Mouse (Mus musculus) CH12.LX (cell line): ENCODE data around the gene Rgs16. TPM values are rescaled to one million over a fixed set of nuclear protein-coding genes. Genes with fewer than 3 reads are reported as not detected.

Source experiments
- DNase-seq: peaks from one replicate; pipeline ENCODE4 v3.0.0-alpha.2; 2013; ENCODE audit errors: extremely low read depth
- H3K27ac ChIP-seq: 2 replicates; pipeline ENCODE4 v1.5.1; 2012; ENCODE audit warnings: low read depth, mild to moderate bottlenecking, control low read depth, moderate library complexity; ENCODE audit not compliant: insufficient read depth
- H3K27me3 ChIP-seq: replicated peaks from 2 replicates; pipeline ENCODE3; 2012; ENCODE audit warnings: inconsistent platforms
- H3K36me3 ChIP-seq, 2 experiments: replicated peaks in 1 of 2; 2 replicates each; pipeline versions ENCODE3 to v1.6.1; 2012; ENCODE audit warnings: inconsistent platforms in 1 of 2, low read length in 1 of 2, mild to moderate bottlenecking in 1 of 2, mixed read lengths in 1 of 2, moderate library complexity in 1 of 2; ENCODE audit not compliant: control insufficient read depth in 1 of 2, insufficient read depth in 1 of 2
- H3K4me1 ChIP-seq, 2 experiments: 2 replicates each; pipeline ENCODE4 v1.6.1; 2012; ENCODE audit warnings: inconsistent platforms in 1 of 2, moderate library complexity in 1 of 2; ENCODE audit not compliant: insufficient read depth in 2 of 2, control insufficient read depth in 1 of 2
- H3K4me2 ChIP-seq: 2 replicates; pipeline ENCODE4 v1.6.1; 2012; ENCODE audit warnings: low read depth, mild to moderate bottlenecking, control low read depth; ENCODE audit not compliant: poor library complexity, insufficient read depth, severe bottlenecking
- H3K4me3 ChIP-seq, 3 experiments: fragments of 150-350 bp in 1 of 3; sonication (generic) in 1 of 3; replicated peaks in 1 of 3; 2 replicates each; pipeline versions ENCODE3 to v1.5.1; 2011 to 2012; ENCODE audit warnings: low read depth in 2 of 3, low read length in 2 of 3, mild to moderate bottlenecking in 2 of 3, moderate library complexity in 2 of 3, control low read depth in 1 of 3, improper control_type of control experiment in 1 of 3, inconsistent platforms in 1 of 3, mixed read lengths in 1 of 3; ENCODE audit not compliant: poor library complexity in 1 of 3
- H3K79me2 ChIP-seq: replicated peaks from 2 replicates; pipeline ENCODE4 v1.6.1; 2012; ENCODE audit warnings: mild to moderate bottlenecking, moderate library complexity; ENCODE audit not compliant: control insufficient read depth, poor library complexity, insufficient read depth, severe bottlenecking; ENCODE audit errors: extremely low read depth
- H3K9ac ChIP-seq: 2 replicates; pipeline ENCODE4 v1.6.1; 2012; ENCODE audit warnings: low read depth, mild to moderate bottlenecking, control low read depth, moderate library complexity; ENCODE audit not compliant: insufficient read depth
- H3K9me3 ChIP-seq: replicated peaks from 2 replicates; pipeline ENCODE3; 2012; ENCODE audit warnings: low read length, inconsistent platforms, mixed read lengths
- BHLHE40 ChIP-seq: IDR thresholded peaks from 2 replicates; pipeline ENCODE4 v1.6.1; 2011; ENCODE audit warnings: mild to moderate bottlenecking, low read depth, low read length, improper control_type of control experiment
- CHD1 ChIP-seq: IDR thresholded peaks from 2 replicates; pipeline ENCODE4 v1.6.1; 2012; ENCODE audit warnings: low read depth, low read length, improper control_type of control experiment, inconsistent platforms
- CTCF ChIP-seq, 2 experiments: IDR thresholded peaks in 1 of 2; conservative IDR thresholded peaks in 1 of 2; 2 replicates each; pipeline ENCODE4 v1.5.1; 2011 to 2012; ENCODE audit warnings: low read depth in 2 of 2, low read length in 2 of 2, improper control_type of control experiment in 1 of 2, inconsistent platforms in 1 of 2, mild to moderate bottlenecking in 1 of 2, moderate library complexity in 1 of 2
- E2F4 ChIP-seq: IDR thresholded peaks from 2 replicates; pipeline ENCODE4 v1.6.1; 2011; ENCODE audit warnings: low read depth, low read length, improper control_type of control experiment; ENCODE audit not compliant: insufficient replicate concordance
- ELF1 ChIP-seq: IDR thresholded peaks from 2 replicates; pipeline ENCODE4 v1.6.1; 2014; ENCODE audit warnings: low read depth, mild to moderate bottlenecking, inconsistent platforms, low read length, improper control_type of control experiment
- ETS1 ChIP-seq: conservative IDR thresholded peaks from 2 replicates; pipeline ENCODE4 v1.6.1; 2012; ENCODE audit warnings: low read depth, mild to moderate bottlenecking, inconsistent platforms, low read length, improper control_type of control experiment, moderate library complexity
- HCFC1 ChIP-seq: IDR thresholded peaks from 2 replicates; pipeline ENCODE4 v1.6.1; 2012; ENCODE audit warnings: low read depth, mild to moderate bottlenecking, inconsistent platforms, low read length, improper control_type of control experiment
- IRF4 ChIP-seq: IDR thresholded peaks from 2 replicates; pipeline ENCODE4 v1.6.1; 2014; ENCODE audit warnings: low read depth, mild to moderate bottlenecking, inconsistent platforms, low read length, improper control_type of control experiment
- JUN ChIP-seq: IDR thresholded peaks from 2 replicates; pipeline ENCODE4 v1.6.1; 2011; ENCODE audit warnings: low read depth, mild to moderate bottlenecking, low read length, improper control_type of control experiment, moderate library complexity; ENCODE audit not compliant: insufficient read depth
- KAT2A ChIP-seq: IDR thresholded peaks from 2 replicates; pipeline ENCODE4 v1.6.1; 2012; ENCODE audit warnings: low read length, improper control_type of control experiment, inconsistent platforms; ENCODE audit not compliant: insufficient replicate concordance
- MAX ChIP-seq: IDR thresholded peaks from 2 replicates; pipeline ENCODE4 v1.6.1; 2011; ENCODE audit warnings: low read length, improper control_type of control experiment
- MEF2A ChIP-seq: IDR thresholded peaks from 2 replicates; pipeline ENCODE4 v1.6.1; 2014; ENCODE audit warnings: low read depth, mild to moderate bottlenecking, inconsistent platforms, low read length, improper control_type of control experiment, borderline replicate concordance
- MYC ChIP-seq: IDR thresholded peaks from 2 replicates; pipeline ENCODE4 v1.6.1; 2011; ENCODE audit warnings: low read depth, mild to moderate bottlenecking, improper control_type of control experiment, low read length
- NRF1 ChIP-seq: IDR thresholded peaks from 2 replicates; pipeline ENCODE4 v1.6.1; 2014; ENCODE audit warnings: low read depth, mild to moderate bottlenecking, inconsistent platforms, low read length, improper control_type of control experiment, moderate library complexity
- POLR2A ChIP-seq: IDR thresholded peaks from 2 replicates; pipeline ENCODE4 v1.6.1; 2011; ENCODE audit warnings: low read depth, mild to moderate bottlenecking, improper control_type of control experiment, low read length
- SIN3A ChIP-seq: IDR thresholded peaks from 2 replicates; pipeline ENCODE4 v1.6.1; 2012; ENCODE audit warnings: low read length, improper control_type of control experiment, inconsistent platforms
- SMC3 ChIP-seq: IDR thresholded peaks from 2 replicates; pipeline ENCODE4 v1.6.1; 2011; ENCODE audit warnings: low read depth, low read length, improper control_type of control experiment
- TBP ChIP-seq: conservative IDR thresholded peaks from 2 replicates; pipeline ENCODE4 v1.6.1; 2011; ENCODE audit warnings: low read depth, low read length, improper control_type of control experiment
- TCF12 ChIP-seq: IDR thresholded peaks from 2 replicates; pipeline ENCODE4 v1.6.1; 2014; ENCODE audit warnings: low read depth, mild to moderate bottlenecking, inconsistent platforms, low read length, improper control_type of control experiment
- UBTF ChIP-seq: IDR thresholded peaks from 2 replicates; pipeline ENCODE4 v1.6.1; 2012; ENCODE audit warnings: low read depth, mild to moderate bottlenecking, inconsistent platforms, low read length, improper control_type of control experiment, moderate library complexity
- USF1 ChIP-seq: IDR thresholded peaks from 2 replicates; pipeline ENCODE4 v1.6.1; 2014; ENCODE audit warnings: low read depth, mild to moderate bottlenecking, inconsistent platforms, low read length, improper control_type of control experiment
- USF2 ChIP-seq: conservative IDR thresholded peaks from 2 replicates; pipeline ENCODE4 v1.6.1; 2011; ENCODE audit warnings: low read depth, low read length, improper control_type of control experiment
- ZC3H11A ChIP-seq: IDR thresholded peaks from 2 replicates; pipeline ENCODE4 v1.6.1; 2012; ENCODE audit warnings: low read depth, mild to moderate bottlenecking, inconsistent platforms, low read length, improper control_type of control experiment
- dilution Hi-C: fragments of 300-500 bp; cut with MboI; formaldehyde crosslinking; loops from 2 replicates; pipeline ENCODE4 v1.14.3; 2020; ENCODE audit warnings: low sequenced_read_pairs; ENCODE audit not compliant: extremely low pct_unique_long_range_greater_than_20kb, extremely low pct_ligation_motif_present
- in situ Hi-C: fragments of 300-500 bp; cut with MboI; formaldehyde crosslinking; loops from 3 replicates; pipeline ENCODE4 v1.14.3; 2019; ENCODE audit warnings: low sequenced_read_pairs, low pct_ligation_motif_present, low pct_unique_long_range_greater_than_20kb, mixed read lengths
- polyA plus RNA-seq: library from polyadenylated mRNA; unstranded; fragments of >175 nt; gene quantifications from 2 replicates; pipeline ENCODE4 v1.2.1, GENCODE M21; 2012; ENCODE audit warnings: low read depth; ENCODE audit not compliant: insufficient read length
- total RNA-seq, 2 experiments: library from RNA; depleted of rRNA; stranded (reverse); fragments of 300-350 nt in 1 of 2; fragments of >200 nt in 1 of 2; gene quantifications; 2 replicates each; pipeline ENCODE4 v1.2.3; 2012 to 2014

The Rgs16 gene
- total and polyA plus RNA-seq, 3 experiments = 0.15 to 0.26 (median 0.21) TPM

DNA sequence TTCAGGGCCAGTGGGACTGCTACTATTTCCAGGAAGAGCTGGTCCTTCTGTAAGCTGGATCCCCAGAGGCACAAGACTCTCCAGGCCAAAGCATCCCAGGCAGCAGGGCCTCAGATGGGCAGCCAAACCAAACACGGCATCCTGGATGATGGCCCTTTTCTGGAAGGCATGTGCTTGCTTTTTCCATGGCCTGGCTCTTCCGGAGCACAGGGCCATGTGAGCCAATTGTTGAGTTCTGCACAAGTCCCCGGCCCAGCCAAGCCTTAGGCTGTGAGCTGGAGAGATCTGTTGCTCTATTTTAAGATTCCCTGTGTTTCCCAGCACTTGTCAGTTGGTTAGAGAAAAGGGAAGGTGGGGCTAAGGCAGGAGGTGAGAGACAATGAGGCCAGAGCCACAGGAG is 9.5 kb upstream of the Rgs16 start:
- TF ChIP-seq TCF12 (no peak), POLR2A (no peak), ETS1 (no peak), MYC (no peak), BHLHE40 (no peak), IRF4 (no peak), ELF1 (no peak), HCFC1 (no peak), E2F4 (no peak), KAT2A (no peak), SIN3A (no peak), CHD1 (no peak), JUN (no peak), TBP (no peak), NRF1 (no peak), USF2 (no peak)
- TF ChIP-seq, all 38 proteins: peak for 0
- dilution Hi-C loops = no loop called here
- no peaks in the 10 kb centered on the region for H3K27me3 ChIP-seq

DNA sequence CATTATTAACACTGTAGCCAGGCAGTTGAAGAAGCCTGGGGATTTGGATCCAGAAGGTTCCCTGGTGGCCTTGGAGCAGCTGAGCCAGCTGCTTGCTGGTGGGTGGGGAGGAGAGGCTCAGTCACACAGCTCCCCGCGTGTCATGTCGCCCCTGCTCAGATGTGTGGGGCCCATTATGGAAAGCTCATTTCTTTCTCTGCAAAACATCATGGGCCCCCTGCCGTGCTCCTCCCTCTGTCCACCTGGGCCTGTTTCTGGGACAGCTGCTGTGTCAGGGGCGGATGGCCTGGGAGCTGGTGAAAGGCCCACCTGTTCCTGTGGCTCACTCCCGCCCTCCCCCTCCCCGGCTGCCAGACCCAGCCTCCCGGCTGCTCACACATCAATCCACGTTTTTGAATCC is 7.0 kb upstream of the Rgs16 start:
- dilution Hi-C loops = no loop called here
- H3K4me2 ChIP-seq = no peak overlapping the region
- H3K4me3 ChIP-seq = no peak overlapping the region
- H3K9me3 ChIP-seq = no peaks in the 10 kb centered on the region
- H3K36me3 ChIP-seq = no peaks in the 10 kb centered on the region
- no peaks in the 10 kb centered on the region for H3K79me2 ChIP-seq
- in situ Hi-C loops = loop anchor here (10.0 kb wide), 1 partner anchor 48 kb away; no protein-coding TSS in a partner anchor
- no peaks in the 10 kb centered on the region for H3K27me3 ChIP-seq
- H3K4me1 ChIP-seq = peaks cover 0 to 15% of the 10 kb centered on the region in 2 experiments; a peak in 2 of 4 replicates
- no peak for DNase-seq
- no peak overlapping the region for H3K9ac ChIP-seq
- TF ChIP-seq ZC3H11A = no peak
- TF ChIP-seq MAX = no peak
- no peak for TF ChIP-seq KAT2A
- TF ChIP-seq UBTF = no peak
- TF ChIP-seq USF1 = no peak
- no peak for TF ChIP-seq CTCF (conservative IDR thresholded peaks at IDR 0.05 in 1 of 2, IDR thresholded peaks at IDR 0.05 in 1 of 2; ENCODE audit: low read depth in 2 of 2, low read length in 2 of 2)
- no peak for TF ChIP-seq MEF2A
- TF ChIP-seq SMC3 = no peak
- H3K27ac ChIP-seq = no peak overlapping the region

More for the DNA sequence above, 9.5 kb upstream of the Rgs16 start:
- no peak overlapping the region for H3K4me2 ChIP-seq
- H3K4me1 ChIP-seq = peaks cover 0 to 10% of the 10 kb centered on the region in 2 experiments; a peak in 2 of 4 replicates
- in situ Hi-C loops = loop anchor here (10.0 kb wide), 1 partner anchor 46 kb away; no protein-coding TSS in a partner anchor
- no peak overlapping the region for H3K4me3 ChIP-seq
- DNase-seq = no peak
- H3K9ac ChIP-seq = no peak overlapping the region
- H3K36me3 ChIP-seq = no peaks in the 10 kb centered on the region
- H3K79me2 ChIP-seq = no peaks in the 10 kb centered on the region
- no peak overlapping the region for H3K27ac ChIP-seq
- H3K9me3 ChIP-seq = no peaks in the 10 kb centered on the region
